Mouse (Mus musculus) MEL (cell line): ENCODE data around the gene Myrf. TPM values are rescaled to one million over a fixed set of nuclear protein-coding genes. Genes with fewer than 3 reads are reported as not detected.
A peak's percentile ranks its signal among the peaks of the same experiment; 100 is the strongest.

Experiments used
- DNase-seq: peaks from one replicate; pipeline ENCODE4 v3.0.0; 2011; ENCODE audit warnings: low read depth, low spot score
- H3K27ac ChIP-seq: 2 replicates; pipeline ENCODE4 v1.5.1; 2012; ENCODE audit warnings: low read depth, mild to moderate bottlenecking, control low read depth, low read length, moderate library complexity; ENCODE audit not compliant: control insufficient read depth
- H3K27me3 ChIP-seq, 2 experiments: fragments of 150-350 bp in 1 of 2; sonication (generic) in 1 of 2; 2 replicates each; pipeline ENCODE4 v1.6.1; 2012; ENCODE audit warnings: low read length in 2 of 2, mild to moderate bottlenecking in 2 of 2, improper control_type of control experiment in 1 of 2, moderate library complexity in 1 of 2; ENCODE audit not compliant: insufficient read depth in 2 of 2, control insufficient read depth in 1 of 2
- H3K36me3 ChIP-seq, 2 experiments: 2 replicates each; pipeline ENCODE4 v1.6.1; 2012 to 2014; ENCODE audit warnings: low read length in 2 of 2, improper control_type of control experiment in 1 of 2, inconsistent platforms in 1 of 2, mild to moderate bottlenecking in 1 of 2; ENCODE audit not compliant: insufficient read depth in 2 of 2, control insufficient read depth in 1 of 2
- H3K4me1 ChIP-seq, 2 experiments: fragments of 150-350 bp in 1 of 2; sonication (generic) in 1 of 2; 2 replicates each; pipeline ENCODE4 v1.6.1; 2012; ENCODE audit warnings: low read length in 2 of 2, improper control_type of control experiment in 1 of 2, mild to moderate bottlenecking in 1 of 2; ENCODE audit not compliant: insufficient read depth in 2 of 2, control insufficient read depth in 1 of 2
- H3K4me3 ChIP-seq, 2 experiments: fragments of 150-350 bp in 1 of 2; sonication (generic) in 1 of 2; 2 replicates each; pipeline ENCODE4 v1.5.1; 2012; ENCODE audit warnings: low read depth in 2 of 2, low read length in 2 of 2, mild to moderate bottlenecking in 2 of 2, moderate library complexity in 2 of 2, control low read depth in 1 of 2, improper control_type of control experiment in 1 of 2; ENCODE audit not compliant: control insufficient read depth in 1 of 2, insufficient read depth in 1 of 2
- H3K79me2 ChIP-seq: 2 replicates; pipeline ENCODE4 v1.6.1; 2012; ENCODE audit warnings: mild to moderate bottlenecking, low read length, moderate library complexity; ENCODE audit not compliant: control insufficient read depth, poor library complexity, insufficient read depth
- H3K9ac ChIP-seq: 2 replicates; pipeline ENCODE4 v1.6.1; 2012; ENCODE audit warnings: low read depth, mild to moderate bottlenecking, control low read depth, low read length, moderate library complexity; ENCODE audit not compliant: control insufficient read depth, poor library complexity, severe bottlenecking
- H3K9me3 ChIP-seq: fragments of 150-350 bp; sonication (generic); replicated peaks from 2 replicates; pipeline ENCODE4 v1.6.1; 2012; ENCODE audit warnings: mild to moderate bottlenecking, low read length, improper control_type of control experiment, moderate library complexity; ENCODE audit not compliant: insufficient read depth
- BHLHE40 ChIP-seq: IDR thresholded peaks from 2 replicates; pipeline ENCODE4 v1.6.1; 2012; ENCODE audit warnings: low read depth, mild to moderate bottlenecking, inconsistent platforms, low read length, improper control_type of control experiment, borderline replicate concordance
- CHD1 ChIP-seq: IDR thresholded peaks from 2 replicates; pipeline ENCODE4 v1.6.1; 2012; ENCODE audit warnings: low read depth, mild to moderate bottlenecking, inconsistent platforms, low read length, improper control_type of control experiment
- CHD2 ChIP-seq: IDR thresholded peaks from 2 replicates; pipeline ENCODE4 v1.6.1; 2011; ENCODE audit warnings: low read length, improper control_type of control experiment
- EP300 ChIP-seq, 2 experiments: IDR thresholded peaks; 2 replicates each; pipeline ENCODE4 v1.6.1; 2011; ENCODE audit warnings: improper control_type of control experiment in 2 of 2, low read length in 2 of 2, low read depth in 1 of 2, mild to moderate bottlenecking in 1 of 2
- ETS1 ChIP-seq: IDR thresholded peaks from 2 replicates; pipeline ENCODE4 v1.6.1; 2012; ENCODE audit warnings: low read depth, mild to moderate bottlenecking, inconsistent platforms, low read length, improper control_type of control experiment, moderate library complexity
- GABPA ChIP-seq: IDR thresholded peaks from 2 replicates; pipeline ENCODE4 v1.6.1; 2012; ENCODE audit warnings: low read depth, mild to moderate bottlenecking, inconsistent platforms, low read length, improper control_type of control experiment, moderate library complexity
- GATA1 ChIP-seq: IDR thresholded peaks from 2 replicates; pipeline ENCODE4 v1.6.1; 2011; ENCODE audit warnings: low read depth, low read length, improper control_type of control experiment
- HCFC1 ChIP-seq: IDR thresholded peaks from 2 replicates; pipeline ENCODE4 v1.6.1; 2012; ENCODE audit warnings: low read depth, mild to moderate bottlenecking, inconsistent platforms, low read length, improper control_type of control experiment, moderate library complexity
- JUND ChIP-seq: IDR thresholded peaks from 2 replicates; pipeline ENCODE4 v1.6.1; 2011; ENCODE audit warnings: low read depth, mild to moderate bottlenecking, improper control_type of control experiment, low read length
- MAX ChIP-seq: IDR thresholded peaks from 2 replicates; pipeline ENCODE4 v1.6.1; 2011; ENCODE audit warnings: low read length, improper control_type of control experiment
- MEF2A ChIP-seq: IDR thresholded peaks from 2 replicates; pipeline ENCODE4 v1.6.1; 2014; ENCODE audit warnings: low read depth, mild to moderate bottlenecking, inconsistent platforms, low read length, improper control_type of control experiment; ENCODE audit not compliant: poor library complexity, insufficient replicate concordance, severe bottlenecking; ENCODE audit errors: extremely low read depth
- MYB ChIP-seq: IDR thresholded peaks from 2 replicates; pipeline ENCODE4 v1.6.1; 2011; ENCODE audit warnings: mild to moderate bottlenecking, low read depth, low read length, improper control_type of control experiment
- MYC ChIP-seq: IDR thresholded peaks from 2 replicates; pipeline ENCODE4 v1.6.1; 2011; ENCODE audit warnings: low read depth, mild to moderate bottlenecking, low read length, improper control_type of control experiment, moderate library complexity
- NRF1 ChIP-seq: IDR thresholded peaks from 2 replicates; pipeline ENCODE4 v1.6.1; 2014; ENCODE audit warnings: low read depth, mild to moderate bottlenecking, inconsistent platforms, low read length, improper control_type of control experiment, moderate library complexity; ENCODE audit not compliant: poor library complexity, insufficient read depth, severe bottlenecking
- RAD21 ChIP-seq: IDR thresholded peaks from 2 replicates; pipeline ENCODE4 v1.6.1; 2011; ENCODE audit warnings: mild to moderate bottlenecking, low read depth, low read length, improper control_type of control experiment
- RCOR1 ChIP-seq: IDR thresholded peaks from 2 replicates; pipeline ENCODE4 v1.6.1; 2012; ENCODE audit warnings: low read depth, mild to moderate bottlenecking, inconsistent platforms, low read length, improper control_type of control experiment
- SIN3A ChIP-seq: IDR thresholded peaks from 2 replicates; pipeline ENCODE4 v1.6.1; 2012; ENCODE audit warnings: low read length, improper control_type of control experiment, inconsistent platforms
- SMC3 ChIP-seq: IDR thresholded peaks from 2 replicates; pipeline ENCODE4 v1.6.1; 2011; ENCODE audit warnings: low read depth, low read length, improper control_type of control experiment
- TAL1 ChIP-seq: IDR thresholded peaks from 2 replicates; pipeline ENCODE4 v1.6.1; 2012; ENCODE audit warnings: mild to moderate bottlenecking, inconsistent platforms, low read length, moderate library complexity, mixed read lengths
- TBP ChIP-seq: IDR thresholded peaks from 2 replicates; pipeline ENCODE4 v1.8.0; 2011; ENCODE audit warnings: low read depth, low read length, improper control_type of control experiment
- USF1 ChIP-seq: IDR thresholded peaks from 2 replicates; pipeline ENCODE4 v1.6.1; 2014; ENCODE audit warnings: low read depth, mild to moderate bottlenecking, inconsistent platforms, low read length, improper control_type of control experiment, moderate library complexity
- USF2 ChIP-seq, 2 experiments: IDR thresholded peaks; 2 replicates each; pipeline ENCODE4 v1.6.1; 2011 to 2012; ENCODE audit warnings: improper control_type of control experiment in 2 of 2, low read length in 2 of 2, borderline replicate concordance in 1 of 2, inconsistent platforms in 1 of 2, low read depth in 1 of 2, mild to moderate bottlenecking in 1 of 2; ENCODE audit not compliant: insufficient read depth in 1 of 2
- ZC3H11A ChIP-seq: IDR thresholded peaks from 2 replicates; pipeline ENCODE4 v1.6.1; 2012; ENCODE audit warnings: low read depth, mild to moderate bottlenecking, inconsistent platforms, low read length, improper control_type of control experiment
- ZMIZ1 ChIP-seq: IDR thresholded peaks from 2 replicates; pipeline ENCODE4 v1.6.1; 2012; ENCODE audit warnings: low read depth, mild to moderate bottlenecking, inconsistent platforms, low read length, improper control_type of control experiment, moderate library complexity
- ZNF384 ChIP-seq: IDR thresholded peaks from 2 replicates; pipeline ENCODE4 v1.6.1; 2012; ENCODE audit warnings: low read depth, mild to moderate bottlenecking, inconsistent platforms, low read length, improper control_type of control experiment
- polyA plus RNA-seq, 2 experiments: library from polyadenylated mRNA; stranded (reverse) in 1 of 2; unstranded in 1 of 2; fragments of >175 nt in 1 of 2; fragments of >200 nt in 1 of 2; gene quantifications; 2 replicates each; pipeline versions ENCODE4 v1.2.1 to v1.2.4; 2012; ENCODE audit warnings: low replicate concordance in 2 of 2, low read depth in 1 of 2; ENCODE audit not compliant: insufficient read length in 2 of 2, insufficient read depth in 1 of 2, missing spikeins in 1 of 2
- total RNA-seq: library from RNA; depleted of rRNA; stranded (reverse); fragments of 300-350 nt; gene quantifications from 2 replicates; pipeline ENCODE4 v1.2.3, GENCODE M21; 2012

Myrf gene
- total and polyA plus RNA-seq, 3 experiments, result 0.23 to 2.7 TPM; not detected in 1

DNA sequence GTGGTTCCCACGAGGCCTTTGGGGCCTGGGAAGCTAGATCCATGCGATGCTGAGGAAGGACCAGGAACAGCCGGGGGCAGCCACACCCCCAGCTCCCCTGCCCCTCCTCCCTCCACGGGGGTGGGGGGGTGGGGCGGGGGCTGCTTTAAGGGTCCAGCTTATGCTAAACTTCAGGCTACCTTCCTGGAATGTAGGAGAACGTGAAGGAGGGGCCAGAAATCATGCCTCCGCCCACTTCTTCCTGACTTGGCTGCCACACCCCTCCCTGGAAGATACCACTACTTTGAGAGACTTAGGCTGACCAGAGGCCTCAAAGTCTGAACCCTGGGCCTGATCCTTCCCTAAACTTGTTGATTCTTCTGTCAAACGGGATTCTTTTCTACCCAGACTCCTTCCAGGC lies 17.9 kb downstream of the Myrf start:
- peak; percentile 35 for DNase-seq
- H3K27ac ChIP-seq, result no peak overlapping the region
- no peak for TF ChIP-seq ZMIZ1
- no peak for TF ChIP-seq TAL1
- TF ChIP-seq USF1, result no peak
- TF ChIP-seq SIN3A, result no peak
- TF ChIP-seq TBP, result no peak
- no peak for TF ChIP-seq GABPA
- TF ChIP-seq ZNF384, result no peak
- no peak for TF ChIP-seq SMC3
- no peak for TF ChIP-seq MYC
- TF ChIP-seq BHLHE40, result no peak
- no peak for TF ChIP-seq ZC3H11A
- no peaks in the 10 kb centered on the region for H3K79me2 ChIP-seq
- no peak overlapping the region for H3K9ac ChIP-seq
- no peaks in the 10 kb centered on the region for H3K27me3 ChIP-seq
- H3K4me1 ChIP-seq, result peaks cover 0 to 3% of the 10 kb centered on the region in 2 experiments; a peak in 1 of 4 replicates
- no peaks in the 10 kb centered on the region for H3K36me3 ChIP-seq
- H3K4me3 ChIP-seq, result no peak overlapping the region
- no peaks in the 10 kb centered on the region for H3K9me3 ChIP-seq

DNA sequence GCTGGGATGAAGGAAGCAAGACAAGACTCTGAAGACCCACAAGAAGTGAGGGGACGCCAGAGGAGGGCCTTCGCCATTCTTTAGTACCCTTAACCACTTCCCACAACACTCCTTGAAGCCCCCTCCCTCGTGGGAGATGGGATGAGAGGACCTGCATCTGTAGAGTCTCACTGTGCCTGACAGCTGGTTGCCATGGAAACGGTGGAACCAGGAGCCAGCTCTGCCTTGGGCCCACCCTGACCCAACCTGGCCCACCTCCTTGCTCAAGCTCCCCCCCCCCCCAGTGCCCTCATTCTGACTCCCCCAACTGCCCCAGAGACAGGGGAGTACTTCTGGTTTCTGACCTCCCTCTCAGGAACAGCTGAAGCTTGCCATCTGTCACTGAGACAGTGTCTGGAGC lies 19.0 kb downstream of the Myrf start:
- Histone ChIP-seq H3K27me3 (no peaks in the 10 kb centered on the region), H3K4me3 (no peak overlapping the region), H3K4me1 (peaks cover 0 to 3% of the 10 kb centered on the region in 2 experiments; a peak in 1 of 4 replicates), H3K27ac (no peak overlapping the region), H3K9ac (no peak overlapping the region), H3K36me3 (no peaks in the 10 kb centered on the region), H3K79me2 (no peaks in the 10 kb centered on the region)
- no peak for DNase-seq
- no peak for TF ChIP-seq ETS1
- no peak for TF ChIP-seq USF1
- no peak for TF ChIP-seq TAL1
- no peak for TF ChIP-seq RAD21
- no peak for TF ChIP-seq MEF2A
- no peak for TF ChIP-seq USF2 (IDR thresholded peaks at IDR 0.05; ENCODE audit: borderline replicate concordance in 1 of 2, insufficient read depth in 1 of 2, low read depth in 1 of 2, low read length in 2 of 2)
- TF ChIP-seq CHD2, result no peak
- no peak for TF ChIP-seq EP300 (IDR thresholded peaks at IDR 0.05; ENCODE audit: low read depth in 1 of 2, low read length in 2 of 2)
- no peak for TF ChIP-seq GATA1
- no peak for TF ChIP-seq RCOR1
- TF ChIP-seq CHD1, result no peak
- TF ChIP-seq MYB, result no peak
- no peak for TF ChIP-seq SMC3
- no peak for TF ChIP-seq GABPA
- no peak for TF ChIP-seq NRF1
- no peak for TF ChIP-seq JUND
- TF ChIP-seq BHLHE40, result no peak
- no peak for TF ChIP-seq MAX
- TF ChIP-seq HCFC1, result no peak
- TF ChIP-seq, all 39 proteins: peak for 0
- H3K9me3 ChIP-seq, result no peaks in the 10 kb centered on the region
